Mouse (Mus musculus) lung, postnatal 0 days (tissue): ENCODE data around the gene Emx2. TPM values are rescaled to one million over a fixed set of nuclear protein-coding genes. Genes with fewer than 3 reads are reported as not detected.

ENCODE experiments used
- ATAC-seq: fragments of 200-750 bp; cut with Nextera tagmentation; 2 replicates; pipeline ENCODE4 v1.8.0; 2017; ENCODE audit warnings: moderate library complexity
- DNase-seq: peaks from one replicate; pipeline ENCODE4 v3.0.0-alpha.2; 2016; ENCODE audit warnings: low spot score
- H3K27ac ChIP-seq: fragments of 300-500 bp; sonication (generic); 2 replicates; pipeline ENCODE4 v1.5.1; 2014; ENCODE audit warnings: antibody characterized with exemption, mild to moderate bottlenecking, low read length, mixed read lengths
- H3K27me3 ChIP-seq: fragments of 300-500 bp; sonication (generic); replicated peaks from 2 replicates; pipeline ENCODE4 v1.6.1; 2014; ENCODE audit warnings: low read length, mixed read lengths; ENCODE audit not compliant: insufficient read depth
- H3K36me3 ChIP-seq: fragments of 300-500 bp; sonication (generic); 2 replicates; pipeline ENCODE4 v1.6.1; 2014; ENCODE audit warnings: low read length, mixed read lengths; ENCODE audit not compliant: insufficient read depth
- H3K4me1 ChIP-seq: fragments of 300-500 bp; sonication (generic); 2 replicates; pipeline ENCODE4 v1.6.1; 2014; ENCODE audit warnings: antibody characterized with exemption, low read depth, low read length, mixed read lengths; ENCODE audit not compliant: insufficient read depth
- H3K4me2 ChIP-seq: fragments of 300-500 bp; sonication (generic); replicated peaks from 2 replicates; pipeline ENCODE4 v1.6.1; 2014; ENCODE audit warnings: low read depth, mild to moderate bottlenecking, low read length, moderate library complexity, mixed read lengths
- H3K4me3 ChIP-seq: fragments of 300-500 bp; sonication (generic); 2 replicates; pipeline ENCODE4 v1.5.1; 2014; ENCODE audit warnings: low read depth, low read length
- H3K9ac ChIP-seq: fragments of 300-500 bp; sonication (generic); replicated peaks from 2 replicates; pipeline ENCODE4 v1.6.1; 2014; ENCODE audit warnings: low read depth, mild to moderate bottlenecking
- H3K9me3 ChIP-seq: fragments of 300-500 bp; sonication (generic); 2 replicates; pipeline ENCODE4 v1.6.1; 2016; ENCODE audit warnings: low read length, mixed read lengths
- CTCF ChIP-seq: IDR thresholded peaks from 2 replicates; pipeline ENCODE4 v1.5.1; 2016; ENCODE audit warnings: antibody characterized with exemption, mild to moderate bottlenecking
- EP300 ChIP-seq: IDR thresholded peaks from 2 replicates; pipeline ENCODE4 v1.6.1; 2016; ENCODE audit warnings: antibody characterized with exemption, mild to moderate bottlenecking, control low read depth
- WGBS: fragments of 180-500 bp; shearing (Covaris S2); extraction: QIAGEN DNeasy Blood & Tissue Kit; methylation state at CpG from one replicate; pipeline ENCODE4 v1.1.7; 2014; 5-methylcytosine and 5-hydroxymethylcytosine counted together
- polyA plus RNA-seq: library from polyadenylated mRNA; unstranded; fragments of >200 nt; fragmentation: Nextera tagmentation; extraction: Ambion mirVana; gene quantifications from 2 replicates; pipeline ENCODE4 v1.2.1, GENCODE M21; 2015

Emx2 gene
- polyA plus RNA-seq = not detected in 2 replicates

- Histone ChIP-seq H3K9ac (no peak within 1 kb of the TSS), H3K4me2 (peak within 1 kb of the TSS; percentile 51), H3K27ac (no peak within 1 kb of the TSS), H3K4me1 (no peaks in the 10 kb centered on the region), H3K4me3 (peak within 1 kb of the TSS; percentile 28), H3K27me3 (peaks cover 94% of the 10 kb centered on the region), H3K9me3 (no peaks in the 10 kb centered on the region), H3K36me3 (no peaks in the 10 kb centered on the region)
- ATAC-seq (peak; percentile 50), DNase-seq (peak; percentile 36)
- no peak for TF ChIP-seq EP300
- TF ChIP-seq CTCF = no peak
- WGBS = 0% methylated on average over 50 of the region's 58 CpGs
Observed at GRCm38 (mm10) chr19:59457951-59458742, at the start of gene Emx2. Gene Emx2, plus strand, starts transcription at chr19:59458372.

GRCm38 (mm10) chr19:59414128-59414527 is 44.0 kb upstream of the Emx2 start:
- DNase-seq (no peak), ATAC-seq (no peak)
- no peak overlapping the region for H3K4me2 ChIP-seq
- no peak overlapping the region for H3K27ac ChIP-seq
- 0 out of 2 replicates have a peak, but pooled peaks have one; percentile 4 for TF ChIP-seq CTCF
- no peak for TF ChIP-seq EP300
- H3K9me3 ChIP-seq = no peaks in the 10 kb centered on the region
- H3K4me3 ChIP-seq = no peak overlapping the region
- no peaks in the 10 kb centered on the region for H3K36me3 ChIP-seq
- no peak overlapping the region for H3K9ac ChIP-seq
- H3K4me1 ChIP-seq = no peaks in the 10 kb centered on the region
- no peaks in the 10 kb centered on the region for H3K27me3 ChIP-seq
- 39% methylated on average over 5 of the region's 5 CpGs for WGBS

- Histone ChIP-seq H3K27ac (no peak overlapping the region), H3K4me2 (no peak overlapping the region), H3K4me3 (no peak overlapping the region), H3K9me3 (no peaks in the 10 kb centered on the region), H3K27me3 (0 out of 2 replicates have a peak, but pooled peaks cover 4% of the 10 kb centered on the region), H3K4me1 (no peaks in the 10 kb centered on the region), H3K36me3 (no peaks in the 10 kb centered on the region), H3K9ac (no peak overlapping the region)
- WGBS = 2% methylated on average over 15 of the region's 15 CpGs
- peak; percentile 46 for ATAC-seq
- DNase-seq = peak; percentile 88
- TF ChIP-seq EP300 = 0 out of 2 replicates have a peak, but pooled peaks have one; percentile 19
- TF ChIP-seq CTCF = peak; percentile 85
Observed at GRCm38 (mm10) chr19:59418024-59418423, 40.1 kb upstream of the Emx2 start.

GRCm38 (mm10) chr19:59418671-59419070 is 39.5 kb upstream of the Emx2 start:
- H3K4me1 ChIP-seq = no peaks in the 10 kb centered on the region
- H3K27me3 ChIP-seq = 0 out of 2 replicates have a peak, but pooled peaks cover 4% of the 10 kb centered on the region
- peak; percentile 49 for DNase-seq
- WGBS = 40% methylated on average over 6 of the region's 6 CpGs
- no peak for TF ChIP-seq EP300
- no peak for TF ChIP-seq CTCF
- no peak overlapping the region for H3K4me3 ChIP-seq
- H3K27ac ChIP-seq = no peak overlapping the region
- H3K36me3 ChIP-seq = no peaks in the 10 kb centered on the region
- H3K4me2 ChIP-seq = no peak overlapping the region
- H3K9ac ChIP-seq = no peak overlapping the region
- peak; percentile 53 for ATAC-seq
- no peaks in the 10 kb centered on the region for H3K9me3 ChIP-seq

- ATAC-seq = no peak
- Histone ChIP-seq H3K4me3 (no peak overlapping the region), H3K4me2 (no peak overlapping the region), H3K9ac (no peak overlapping the region), H3K27ac (no peak overlapping the region), H3K27me3 (0 out of 2 replicates have a peak, but pooled peaks cover 4% of the 10 kb centered on the region), H3K4me1 (no peaks in the 10 kb centered on the region), H3K9me3 (no peaks in the 10 kb centered on the region), H3K36me3 (no peaks in the 10 kb centered on the region)
- WGBS = 15% methylated on average over 8 of the region's 8 CpGs
- TF ChIP-seq EP300 (no peak), CTCF (no peak)
- DNase-seq = no peak
Observed at GRCm38 (mm10) chr19:59422393-59422792, 35.8 kb upstream of the Emx2 start.

GRCm38 (mm10) chr19:59423685-59424084 is 34.5 kb upstream of the Emx2 start:
- TF ChIP-seq EP300 = no peak
- no peak for TF ChIP-seq CTCF
- no peaks in the 10 kb centered on the region for H3K36me3 ChIP-seq
- H3K4me3 ChIP-seq = no peak overlapping the region
- no peak overlapping the region for H3K27ac ChIP-seq
- ATAC-seq (no peak), DNase-seq (no peak)
- H3K9ac ChIP-seq = no peak overlapping the region
- 46% methylated on average over 6 of the region's 6 CpGs for WGBS
- H3K9me3 ChIP-seq = no peaks in the 10 kb centered on the region
- H3K4me2 ChIP-seq = no peak overlapping the region
- 0 out of 2 replicates have a peak, but pooled peaks cover 4% of the 10 kb centered on the region for H3K27me3 ChIP-seq
- no peaks in the 10 kb centered on the region for H3K4me1 ChIP-seq
